Mouse (Mus musculus) kidney, embryonic 14.5 days (tissue): ENCODE data around the gene Gata1. TPM values are rescaled to one million over a fixed set of nuclear protein-coding genes. Genes with fewer than 3 reads are reported as not detected.

ENCODE experiments used
- ATAC-seq: fragments of 200-750 bp; cut with Nextera tagmentation; 2 replicates; pipeline ENCODE4 v1.8.0; 2017; ENCODE audit warnings: moderate number of reproducible peaks, mild to moderate bottlenecking, moderate TSS enrichment, moderate library complexity; ENCODE audit not compliant: low FRiP score, low TSS enrichment
- H3K27ac ChIP-seq: fragments of 300-500 bp; sonication (generic); 2 replicates; pipeline ENCODE4 v1.5.1; 2014; ENCODE audit warnings: low read depth, mild to moderate bottlenecking, low read length, moderate library complexity, mixed read lengths
- H3K27me3 ChIP-seq: fragments of 300-500 bp; sonication (generic); 2 replicates; pipeline ENCODE4 v1.6.1; 2014; ENCODE audit warnings: mild to moderate bottlenecking, low read length; ENCODE audit not compliant: control insufficient read depth, insufficient read depth
- H3K36me3 ChIP-seq: fragments of 300-500 bp; sonication (generic); 2 replicates; pipeline ENCODE4 v1.6.1; 2014; ENCODE audit warnings: low read length, mixed read lengths; ENCODE audit not compliant: control insufficient read depth, insufficient read depth
- H3K4me1 ChIP-seq: fragments of 300-500 bp; sonication (generic); 2 replicates; pipeline ENCODE4 v1.6.1; 2014; ENCODE audit warnings: low read length, mixed read lengths; ENCODE audit not compliant: control insufficient read depth, insufficient read depth
- H3K4me2 ChIP-seq: fragments of 300-500 bp; sonication (generic); replicated peaks from 2 replicates; pipeline ENCODE4 v1.6.1; 2014; ENCODE audit warnings: low read depth, mild to moderate bottlenecking, low read length
- H3K4me3 ChIP-seq: fragments of 300-500 bp; sonication (generic); 2 replicates; pipeline ENCODE4 v1.5.1; 2014; ENCODE audit warnings: mild to moderate bottlenecking, low read length
- H3K9ac ChIP-seq: fragments of 300-500 bp; sonication (generic); 2 replicates; pipeline ENCODE4 v1.6.1; 2014; ENCODE audit warnings: low read depth, mild to moderate bottlenecking, low read length, moderate library complexity
- H3K9me3 ChIP-seq: fragments of 300-500 bp; sonication (generic); 2 replicates; pipeline ENCODE4 v1.6.1; 2016; ENCODE audit warnings: low read length; ENCODE audit not compliant: control insufficient read depth
- WGBS: fragments of 180-500 bp; shearing (Covaris S2); extraction: QIAGEN DNeasy Blood & Tissue Kit; methylation state at CpG from one replicate; pipeline ENCODE4 v1.1.7; 2014; 5-methylcytosine and 5-hydroxymethylcytosine counted together
- polyA plus RNA-seq: library from polyadenylated mRNA; unstranded; fragments of >200 nt; fragmentation: Nextera tagmentation; extraction: Ambion mirVana; gene quantifications from 2 replicates; pipeline ENCODE4 v1.2.1, GENCODE M21; 2014

The Gata1 gene
- polyA plus RNA-seq, 1 experiment from 2014 or later: 0.49 TPM

DNA sequence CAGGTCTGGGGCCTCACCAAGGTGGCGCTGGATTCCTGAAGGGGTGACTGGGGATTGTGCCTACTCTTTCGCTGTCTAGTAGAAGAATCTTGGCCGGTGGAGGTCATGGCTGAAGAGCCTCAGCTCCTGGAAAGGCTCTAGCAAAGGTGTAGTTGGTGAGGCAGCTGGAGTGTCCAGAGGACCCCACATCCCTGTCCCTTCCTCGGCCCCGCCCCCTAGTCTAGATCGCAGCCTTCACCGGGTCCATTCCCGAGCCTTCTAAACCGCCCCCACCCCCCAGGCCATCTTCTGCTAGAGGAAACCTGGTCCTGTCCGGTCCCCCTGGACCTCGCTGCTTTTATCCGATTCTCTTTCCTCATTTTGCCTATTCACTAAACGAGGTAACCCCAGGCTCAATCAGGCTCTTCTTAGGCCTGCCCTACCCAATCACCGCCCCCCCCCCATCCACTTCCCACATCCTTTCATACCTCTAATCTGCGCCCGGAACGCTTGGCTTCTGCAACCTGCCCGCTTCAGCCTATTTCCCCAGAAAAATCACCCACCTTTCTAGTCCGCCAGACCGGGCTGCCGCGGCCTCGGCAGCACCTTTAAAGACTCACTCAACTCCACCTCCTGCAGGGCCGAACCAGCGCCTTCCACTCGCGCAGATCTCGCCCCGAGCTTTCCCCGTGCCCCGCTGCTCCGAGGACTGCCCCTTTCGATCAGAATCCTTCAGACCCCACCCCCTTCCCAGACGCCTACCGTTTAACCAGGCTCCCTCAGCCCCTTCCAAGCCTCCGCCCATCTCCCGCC is 30.6 kb downstream of the Gata1 start, which contains the start of gene Hdac6:
TSS of gene Hdac6 (minus strand) at position 782 of the 792 bp plus-strand sequence.
- peak within 1 kb of the TSS; percentile 49 for H3K4me3 ChIP-seq
- peak within 1 kb of the TSS; percentile 58 for H3K9ac ChIP-seq
- H3K4me1 ChIP-seq: no peaks in the 10 kb centered on the region
- no peaks in the 10 kb centered on the region for H3K9me3 ChIP-seq
- no peaks in the 10 kb centered on the region for H3K36me3 ChIP-seq
- WGBS: 32% methylated on average over 35 of the region's 37 CpGs
- H3K27ac ChIP-seq: peak within 1 kb of the TSS; percentile 2; the same call in 1 of the 2 replicates
- H3K4me2 ChIP-seq: peak within 1 kb of the TSS; percentile 47
- H3K27me3 ChIP-seq: no peaks in the 10 kb centered on the region
- ATAC-seq: peak; percentile 53

- WGBS: 54% methylated on average over 8 of the region's 8 CpGs
- H3K27ac ChIP-seq: no peak overlapping the region
Measured at GRCm38 (mm10) chrX:7945618-7946017, 32.3 kb downstream of the Gata1 start.

DNA sequence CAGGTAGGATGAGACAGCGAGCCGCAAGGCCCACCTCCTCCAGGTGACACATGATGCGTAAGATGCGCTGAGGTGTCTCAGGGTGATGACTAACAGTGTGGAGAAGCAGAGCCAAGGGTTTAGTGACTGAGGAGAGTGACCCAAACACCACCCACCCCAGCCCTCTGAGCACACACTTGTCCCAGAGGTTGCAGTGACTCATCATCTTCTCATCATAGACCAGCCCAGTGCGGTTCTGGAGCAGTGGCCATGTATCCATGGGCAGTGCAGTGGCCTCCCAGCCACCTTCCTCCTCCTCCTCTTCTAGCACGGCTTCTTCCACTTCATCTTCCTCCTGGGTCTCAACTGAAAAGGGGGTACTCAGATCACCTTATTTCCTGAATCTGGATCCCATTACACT is 40.2 kb downstream of the Gata1 start:
- WGBS: 97% methylated on average over 6 of the region's 6 CpGs

More at GRCm38 (mm10) chrX:7945618-7946017, 32.3 kb downstream of the Gata1 start:
- no peak for ATAC-seq
- Histone ChIP-seq H3K4me2 (no peak overlapping the region), H3K4me3 (no peak overlapping the region), H3K4me1 (no peaks in the 10 kb centered on the region), H3K9ac (no peak overlapping the region), H3K36me3 (no peaks in the 10 kb centered on the region; the same call in 1 of the 2 replicates), H3K27me3 (no peaks in the 10 kb centered on the region), H3K9me3 (no peaks in the 10 kb centered on the region)

GRCm38 (mm10) chrX:7936874-7937273 is 41.0 kb downstream of the Gata1 start:
- WGBS: 50% methylated on average over 11 of the region's 11 CpGs

More for the DNA sequence above, 40.2 kb downstream of the Gata1 start:
- no peak overlapping the region for H3K27ac ChIP-seq
- H3K4me2 ChIP-seq: no peak overlapping the region
- H3K9me3 ChIP-seq: no peaks in the 10 kb centered on the region
- H3K36me3 ChIP-seq: peaks cover 9% of the 10 kb centered on the region; the same call in 1 of the 2 replicates
- ATAC-seq: no peak; the same call in 1 of the 2 replicates
- no peak overlapping the region for H3K4me3 ChIP-seq
- no peaks in the 10 kb centered on the region for H3K4me1 ChIP-seq
- H3K9ac ChIP-seq: no peak overlapping the region
- H3K27me3 ChIP-seq: no peaks in the 10 kb centered on the region

DNA sequence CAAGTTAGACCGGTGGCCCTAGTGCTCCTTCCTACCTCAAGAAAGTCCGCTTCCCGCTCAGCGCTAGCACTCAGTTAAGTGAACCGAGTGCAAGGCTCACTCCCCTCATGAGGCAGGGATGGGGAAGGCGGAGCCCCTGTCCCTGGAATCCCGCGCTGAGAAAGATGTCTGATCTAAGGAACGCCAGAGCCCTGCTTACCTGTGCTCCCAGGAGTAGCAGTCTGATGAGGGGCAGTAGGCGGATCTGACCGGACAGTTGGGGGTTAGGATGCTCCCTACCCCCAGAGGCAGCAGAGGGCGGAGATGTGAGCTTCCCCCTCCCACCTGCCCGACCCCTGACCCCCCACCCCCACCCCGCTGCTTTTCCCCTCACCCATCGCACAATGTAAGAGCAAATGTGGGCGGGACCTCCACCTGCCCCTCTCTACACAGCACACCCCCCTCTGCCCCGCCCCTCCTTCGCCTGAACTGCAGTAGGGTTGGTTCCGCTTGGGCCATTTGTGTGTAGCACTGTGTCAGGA is 49.5 kb downstream of the Gata1 start, which contains the start of gene Eras:
TSS of gene Eras (minus strand) at position 338 of the 521 bp plus-strand sequence.
- WGBS: 26% methylated on average over 17 of the region's 19 CpGs
- Histone ChIP-seq H3K4me1 (no peaks in the 10 kb centered on the region), H3K9ac (no peak within 1 kb of the TSS), H3K9me3 (no peaks in the 10 kb centered on the region), H3K27me3 (peaks cover 11% of the 10 kb centered on the region; the same call in 1 of the 2 replicates), H3K4me3 (no peak within 1 kb of the TSS), H3K4me2 (no peak within 1 kb of the TSS), H3K27ac (no peak within 1 kb of the TSS), H3K36me3 (peaks cover 5% of the 10 kb centered on the region; the same call in 1 of the 2 replicates)
- no peak for ATAC-seq

More at GRCm38 (mm10) chrX:7936874-7937273, 41.0 kb downstream of the Gata1 start:
- Histone ChIP-seq H3K27ac (no peak overlapping the region), H3K4me1 (no peaks in the 10 kb centered on the region), H3K9me3 (no peaks in the 10 kb centered on the region), H3K4me2 (no peak overlapping the region), H3K9ac (no peak overlapping the region), H3K27me3 (no peaks in the 10 kb centered on the region), H3K4me3 (no peak overlapping the region), H3K36me3 (peaks cover 9% of the 10 kb centered on the region; the same call in 1 of the 2 replicates)
- no peak for ATAC-seq

DNA sequence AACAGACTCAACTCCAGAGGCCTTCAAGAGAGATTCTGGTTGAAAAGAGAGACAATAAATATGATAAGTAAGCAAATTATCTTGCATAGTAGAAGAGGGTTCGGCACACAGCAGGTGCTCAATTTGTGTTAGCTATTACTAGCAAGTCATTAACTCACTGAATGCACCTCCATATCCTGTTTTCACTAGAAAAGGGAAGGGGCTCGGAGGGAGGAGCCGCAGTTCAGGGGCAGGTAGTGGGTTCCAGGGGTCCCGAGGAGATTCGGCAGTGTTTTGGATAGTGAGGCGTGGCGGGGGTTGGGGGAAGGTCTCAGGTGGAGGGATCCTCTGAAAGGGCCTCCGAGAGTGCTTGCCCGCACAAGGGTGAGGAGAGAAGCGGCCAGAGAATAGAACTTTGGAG is 50.8 kb downstream of the Gata1 start:
- no peak overlapping the region for H3K9ac ChIP-seq
- no peak for ATAC-seq
- no peak overlapping the region for H3K27ac ChIP-seq
- 31% methylated on average over 10 of the region's 10 CpGs for WGBS
- no peak overlapping the region for H3K4me3 ChIP-seq
- H3K36me3 ChIP-seq: peaks cover 5% of the 10 kb centered on the region; the same call in 1 of the 2 replicates
- no peaks in the 10 kb centered on the region for H3K4me1 ChIP-seq
- no peak overlapping the region for H3K4me2 ChIP-seq
- H3K27me3 ChIP-seq: peaks cover 21% of the 10 kb centered on the region
- no peaks in the 10 kb centered on the region for H3K9me3 ChIP-seq

GRCm38 (mm10) chrX:7926266-7926665 is 51.6 kb downstream of the Gata1 start:
- Histone ChIP-seq H3K4me3 (no peak overlapping the region), H3K4me2 (no peak overlapping the region), H3K27me3 (peaks cover 28% of the 10 kb centered on the region), H3K4me1 (no peaks in the 10 kb centered on the region), H3K9ac (no peak overlapping the region), H3K9me3 (no peaks in the 10 kb centered on the region), H3K27ac (no peak overlapping the region), H3K36me3 (peaks cover 3% of the 10 kb centered on the region; the same call in 1 of the 2 replicates)
- ATAC-seq: no peak
- 75% methylated on average over 6 of the region's 6 CpGs for WGBS

DNA sequence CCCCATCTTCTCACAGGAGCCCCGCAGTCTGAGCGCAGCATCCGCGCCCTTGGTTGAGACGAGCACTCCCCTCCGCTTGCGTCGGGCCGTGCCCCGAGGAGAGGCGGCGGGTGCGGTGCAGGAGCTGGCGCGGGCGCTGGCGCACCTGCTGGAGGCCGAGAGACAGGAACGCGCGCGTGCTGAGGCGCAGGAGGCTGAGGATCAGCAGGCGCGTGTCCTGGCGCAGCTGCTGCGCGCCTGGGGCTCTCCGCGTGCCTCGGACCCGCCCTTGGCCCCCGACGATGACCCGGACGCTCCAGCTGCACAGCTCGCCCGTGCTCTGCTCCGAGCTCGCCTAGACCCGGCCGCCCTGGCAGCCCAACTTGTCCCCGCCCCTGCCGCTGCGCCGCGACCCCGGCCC is 55.8 kb downstream of the Gata1 start:
- Histone ChIP-seq H3K9ac (no peak overlapping the region; the same call in 1 of the 2 replicates), H3K27me3 (peaks cover 43% of the 10 kb centered on the region), H3K4me2 (peak overlapping the region; percentile 32), H3K4me3 (peak overlapping the region; percentile 21), H3K4me1 (no peaks in the 10 kb centered on the region), H3K36me3 (no peaks in the 10 kb centered on the region), H3K9me3 (no peaks in the 10 kb centered on the region), H3K27ac (no peak overlapping the region)
- 0 out of 2 replicates have a peak, but pooled peaks have one; percentile 33 for ATAC-seq
- 30% methylated on average over 48 of the region's 48 CpGs for WGBS
